Mouse (Mus musculus): ENCODE data around the gene Nadsyn1.
A peak's percentile ranks its signal among the peaks of the same experiment; 100 is the strongest.

The Nadsyn1 gene

GRCm38 (mm10) chr7:143755357-143756124, 67.1 kb downstream of the Nadsyn1 start:
- DNase-seq (ENCODE audit: low read depth, low spot score), result no peak

- DNase-seq (ENCODE audit: low read depth, low spot score), result peak; percentile 43
These were observed 68.5 kb downstream of the Nadsyn1 start for GRCm38 (mm10) chr7:143753990-143754715.

GRCm38 (mm10) chr7:143752606-143753005, 70.0 kb downstream of the Nadsyn1 start:
- no peak for DNase-seq (ENCODE audit: low read depth, low spot score)

- no peak for DNase-seq (ENCODE audit: low read depth, low spot score)
These were observed 70.6 kb downstream of the Nadsyn1 start for GRCm38 (mm10) chr7:143752056-143752455.

- no peak for DNase-seq (ENCODE audit: low read depth, low spot score)
These were observed 71.3 kb downstream of the Nadsyn1 start for GRCm38 (mm10) chr7:143751380-143751779.

GRCm38 (mm10) chr7:143749045-143749444, 73.6 kb downstream of the Nadsyn1 start:
- no peak for DNase-seq (ENCODE audit: low read depth, low spot score)

GRCm38 (mm10) chr7:143748041-143748868, 74.4 kb downstream of the Nadsyn1 start:
- peak; percentile 81 for DNase-seq (ENCODE audit: low read depth, low spot score)
